8 mouse cellular contexts compared by ENCODE assay signal in the genomic region with DNA sequence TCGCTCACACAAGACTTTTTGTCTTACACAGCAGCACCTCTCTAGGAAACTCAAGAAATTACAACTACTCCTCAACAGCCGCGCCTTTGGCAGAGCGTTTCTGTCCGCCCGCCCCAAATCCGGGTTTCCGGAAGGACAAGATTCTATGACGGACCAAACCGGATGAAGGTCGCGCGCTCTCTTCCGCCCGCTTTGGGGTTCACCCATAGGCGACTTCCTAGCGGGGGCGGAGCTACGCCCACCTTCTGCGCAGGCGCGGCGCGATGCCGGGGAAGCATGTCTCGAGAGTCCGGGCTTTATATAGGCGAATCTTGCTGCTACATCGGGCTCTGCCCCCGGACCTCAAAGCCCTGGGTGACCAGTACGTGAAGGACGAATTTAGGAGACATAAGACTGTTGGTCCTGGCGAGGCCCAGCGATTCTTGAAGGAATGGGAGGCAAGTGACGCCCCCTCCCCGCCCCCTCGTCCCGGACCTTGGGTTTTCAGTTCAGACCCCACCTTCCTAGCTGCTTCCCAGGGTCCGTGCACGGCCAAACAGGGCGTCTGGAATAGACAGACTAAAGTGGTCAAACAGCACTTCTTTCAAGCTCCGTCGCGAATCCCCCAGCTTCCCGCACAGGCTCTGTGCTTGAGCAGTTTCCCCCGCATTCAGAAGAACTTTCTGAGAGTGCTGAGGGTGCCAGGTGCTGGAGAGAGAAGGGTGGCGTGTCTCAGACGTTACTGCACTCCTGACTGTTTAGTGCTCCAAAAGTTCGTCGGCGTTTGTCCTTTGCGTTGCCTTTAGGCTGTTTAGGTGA. TPM values are rescaled to one million over a fixed set of nuclear protein-coding genes. Genes with fewer than 3 reads are reported as not detected.
DNase-seq lines count a peak whose midpoint lies in the region; ATAC-seq and TF ChIP-seq lines count a peak whose summit lies in the region.

A gene (plus strand): TSS at position 241 of the 798 bp plus-strand sequence.

- no peaks in the 10 kb centered on the region for H3K4me1 ChIP-seq in CH12.LX (ENCODE audit: control insufficient read depth in 1 of 2, insufficient read depth in 2 of 2)
- H3K4me1 ChIP-seq in forebrain, embryonic 11.5 days (replicated peaks; ENCODE audit: control insufficient read depth, insufficient read depth, low read length): no peaks in the 10 kb centered on the region
- 0 out of 2 replicates have a peak, but pooled peaks cover 3% of the 10 kb centered on the region for H3K4me1 ChIP-seq in heart, embryonic 16.5 days (ENCODE audit: control insufficient read depth, insufficient read depth, low read length)
- peaks cover 15% of the 10 kb centered on the region for H3K4me1 ChIP-seq in liver, embryonic 15.5 days (replicated peaks)
- H3K4me1 ChIP-seq in neural tube, embryonic 12.5 days: 0 out of 2 replicates have a peak, but pooled peaks cover 4% of the 10 kb centered on the region

- TF ChIP-seq POLR2A in CH12.LX (IDR thresholded peaks at IDR 0.05; ENCODE audit: low read depth, low read length): peak; percentile 87

- dilution Hi-C loops in CH12.LX (cut with MboI; ENCODE audit: extremely low pct_ligation_motif_present, extremely low pct_unique_long_range_greater_than_20kb, low sequenced_read_pairs): no loop called here

- under 1% methylated on average over 52 of the region's 52 CpGs for WGBS in forebrain, embryonic 11.5 days
- WGBS in heart, embryonic 16.5 days: under 1% methylated on average over 52 of the region's 52 CpGs
- WGBS in liver, embryonic 15.5 days (ENCODE audit: insufficient replicate concordance): under 1% methylated on average over 52 of the region's 52 CpGs
- under 1% methylated on average over 52 of the region's 52 CpGs for WGBS in neural tube, embryonic 12.5 days

- H3K27me3 ChIP-seq in CH12.LX (replicated peaks): no peaks in the 10 kb centered on the region
- H3K27me3 ChIP-seq in forebrain, embryonic 11.5 days (ENCODE audit: control insufficient read depth, insufficient read depth, low read length): no peaks in the 10 kb centered on the region
- H3K27me3 ChIP-seq in heart, embryonic 16.5 days (ENCODE audit: control insufficient read depth, insufficient read depth, low read length): no peaks in the 10 kb centered on the region; the same call in 1 of the 2 replicates
- no peaks in the 10 kb centered on the region for H3K27me3 ChIP-seq in liver, embryonic 15.5 days
- no peaks in the 10 kb centered on the region for H3K27me3 ChIP-seq in neural tube, embryonic 12.5 days (replicated peaks)

- peak within 1 kb of the TSS; percentile 57 for H3K9ac ChIP-seq in CH12.LX (ENCODE audit: insufficient read depth, low read depth)
- H3K9ac ChIP-seq in forebrain, embryonic 11.5 days (ENCODE audit: low read length): peak within 1 kb of the TSS; percentile 74
- H3K9ac ChIP-seq in heart, embryonic 16.5 days (ENCODE audit: low read length): peak within 1 kb of the TSS; percentile 89
- peak within 1 kb of the TSS; percentile 69 for H3K9ac ChIP-seq in liver, embryonic 15.5 days
- H3K9ac ChIP-seq in neural tube, embryonic 12.5 days: peak within 1 kb of the TSS; percentile 70

- peak; percentile 43 for TF ChIP-seq RAD21 in CH12.LX (IDR thresholded peaks at IDR 0.05; ENCODE audit: low read depth, low read length)

- in situ Hi-C loops in CH12.LX (cut with MboI; ENCODE audit: low pct_ligation_motif_present, low pct_unique_long_range_greater_than_20kb, low sequenced_read_pairs): no loop called here

- no peaks in the 10 kb centered on the region for H3K9me3 ChIP-seq in CH12.LX (replicated peaks; ENCODE audit: low read length)
- H3K9me3 ChIP-seq in forebrain, embryonic 11.5 days (ENCODE audit: control insufficient read depth, low read length): no peaks in the 10 kb centered on the region
- H3K9me3 ChIP-seq in heart, embryonic 16.5 days (replicated peaks; ENCODE audit: control insufficient read depth, low read length): no peaks in the 10 kb centered on the region
- no peaks in the 10 kb centered on the region for H3K9me3 ChIP-seq in liver, embryonic 15.5 days (replicated peaks)
- no peaks in the 10 kb centered on the region for H3K9me3 ChIP-seq in neural tube, embryonic 12.5 days

- no peak within 1 kb of the TSS for H3K27ac ChIP-seq in CH12.LX (ENCODE audit: insufficient read depth, low read depth)
- H3K27ac ChIP-seq in forebrain, embryonic 11.5 days (ENCODE audit: low read depth, low read length): peak within 1 kb of the TSS; percentile 37; the same call in 1 of the 2 replicates
- H3K27ac ChIP-seq in heart, embryonic 16.5 days (ENCODE audit: low read length): peak within 1 kb of the TSS; percentile 77
- H3K27ac ChIP-seq in liver, embryonic 15.5 days (replicated peaks): peak within 1 kb of the TSS; percentile 45; the same call in 1 of the 2 replicates
- no peak within 1 kb of the TSS for H3K27ac ChIP-seq in neural tube, embryonic 12.5 days

- H3K4me3 ChIP-seq in CH12.LX (replicated peaks in 1 of 3; ENCODE audit: low read depth in 2 of 3, low read length in 2 of 3, poor library complexity in 1 of 3): peak within 1 kb of the TSS; percentile 48 to 72 (median 69)
- peak within 1 kb of the TSS; percentile 66 for H3K4me3 ChIP-seq in forebrain, embryonic 11.5 days (ENCODE audit: low read depth, low read length)
- peak within 1 kb of the TSS; percentile 90 for H3K4me3 ChIP-seq in heart, embryonic 16.5 days (ENCODE audit: low read length)
- H3K4me3 ChIP-seq in liver, embryonic 15.5 days (replicated peaks): peak within 1 kb of the TSS; percentile 75
- peak within 1 kb of the TSS; percentile 63 for H3K4me3 ChIP-seq in neural tube, embryonic 12.5 days

- H3K4me2 ChIP-seq in CH12.LX (ENCODE audit: insufficient read depth, low read depth, poor library complexity, severe bottlenecking): peak within 1 kb of the TSS; percentile 89
- H3K4me2 ChIP-seq in forebrain, embryonic 11.5 days (ENCODE audit: low read depth, low read length, severe bottlenecking): peak within 1 kb of the TSS; percentile 70
- H3K4me2 ChIP-seq in heart, embryonic 16.5 days (ENCODE audit: low read depth, low read length): peak within 1 kb of the TSS; percentile 89
- peak within 1 kb of the TSS; percentile 88 for H3K4me2 ChIP-seq in liver, embryonic 15.5 days
- peak within 1 kb of the TSS; percentile 77 for H3K4me2 ChIP-seq in neural tube, embryonic 12.5 days (replicated peaks)

- no peak for TF ChIP-seq EP300 in CH12.LX (IDR thresholded peaks at IDR 0.05; ENCODE audit: low read length)

- TF ChIP-seq CTCF in CH12.LX (conservative IDR thresholded peaks at IDR 0.05 in 1 of 2, IDR thresholded peaks at IDR 0.05 in 1 of 2; ENCODE audit: low read depth in 2 of 2, low read length in 2 of 2): peak in 1 of 2 experiments; percentile 54; a peak in 2 of 4 replicates

- ATAC-seq in forebrain, embryonic 11.5 days (replicated peaks; ENCODE audit: low FRiP score): peak; percentile 99
- ATAC-seq in heart, embryonic 16.5 days (replicated peaks; ENCODE audit: extremely low read depth, insufficient read depth, low FRiP score): peak; percentile 99
- peak; percentile 96 for ATAC-seq in liver, embryonic 15.5 days (ENCODE audit: insufficient read depth)
- ATAC-seq in neural tube, embryonic 12.5 days (ENCODE audit: low FRiP score, low read depth): peak; percentile 99

- peak; percentile 96 for DNase-seq in CH12.LX (ENCODE audit: extremely low read depth)
- DNase-seq in c-Kit-positive CD71-positive TER-119-negative erythroid progenitor cells, embryonic 14.5 days (ENCODE audit: low read depth): peak; percentile 88
- DNase-seq in forebrain, embryonic 11.5 days (ENCODE audit: low spot score): peak; percentile 97
- peak; percentile 96 for DNase-seq in kidney, postnatal 36 days
- DNase-seq in telencephalon, adult 2 months (ENCODE audit: low read depth, low spot score): peak; percentile 95

- H3K79me2 ChIP-seq in CH12.LX (replicated peaks; ENCODE audit: control insufficient read depth, extremely low read depth, insufficient read depth, poor library complexity, severe bottlenecking): no peaks in the 10 kb centered on the region

- H3K36me3 ChIP-seq in CH12.LX (replicated peaks in 1 of 2; ENCODE audit: control insufficient read depth in 1 of 2, insufficient read depth in 1 of 2, low read length in 1 of 2): peaks cover 0 to 11% of the 10 kb centered on the region in 2 experiments
- no peaks in the 10 kb centered on the region for H3K36me3 ChIP-seq in forebrain, embryonic 11.5 days (ENCODE audit: control insufficient read depth, insufficient read depth, low read length)
- H3K36me3 ChIP-seq in heart, embryonic 16.5 days (ENCODE audit: control insufficient read depth, insufficient read depth): no peaks in the 10 kb centered on the region
- H3K36me3 ChIP-seq in liver, embryonic 15.5 days (replicated peaks): no peaks in the 10 kb centered on the region
- H3K36me3 ChIP-seq in neural tube, embryonic 12.5 days: no peaks in the 10 kb centered on the region

TF ChIP-seq in CH12.LX, 34 proteins besides CTCF, POLR2A, EP300 and RAD21 (continues in another document):
- peak; percentile 73 for TF ChIP-seq TCF12 (IDR thresholded peaks at IDR 0.05; ENCODE audit: low read depth, low read length)
- no peak for TF ChIP-seq CHD2 (IDR thresholded peaks at IDR 0.05; ENCODE audit: low read length)
- peak; percentile 91 for TF ChIP-seq NRF1 (IDR thresholded peaks at IDR 0.05; ENCODE audit: low read depth, low read length)
- TF ChIP-seq POLR2AphosphoS2 (IDR thresholded peaks at IDR 0.05; ENCODE audit: low read depth, low read length): peak; percentile 63; the same call in 1 of the 2 replicates
- no peak for TF ChIP-seq JUN (IDR thresholded peaks at IDR 0.05; ENCODE audit: insufficient read depth, low read depth, low read length)
- peak; percentile 72 for TF ChIP-seq MXI1 (IDR thresholded peaks at IDR 0.05; ENCODE audit: low read depth, low read length)
- TF ChIP-seq IRF4 (IDR thresholded peaks at IDR 0.05; ENCODE audit: low read depth, low read length): peak; percentile 66
- TF ChIP-seq BHLHE40 (IDR thresholded peaks at IDR 0.05; ENCODE audit: low read depth, low read length): no peak
- TF ChIP-seq HCFC1 (IDR thresholded peaks at IDR 0.05; ENCODE audit: low read depth, low read length): peak; percentile 100
- TF ChIP-seq USF1 (IDR thresholded peaks at IDR 0.05; ENCODE audit: low read depth, low read length): no peak
- TF ChIP-seq MYC (IDR thresholded peaks at IDR 0.05; ENCODE audit: low read depth, low read length): no peak; the same call in 1 of the 2 replicates
- peak; percentile 26; the same call in 1 of the 2 replicates for TF ChIP-seq GABPA (IDR thresholded peaks at IDR 0.05; ENCODE audit: insufficient replicate concordance, low read depth, low read length)
- peak; percentile 54; the same call in 1 of the 2 replicates for TF ChIP-seq TBP (conservative IDR thresholded peaks at IDR 0.05; ENCODE audit: low read depth, low read length)

RNA-seq across cellular contexts. Expression of the gene that starts here (rescaled TPM):
- 5.9 and 6.0 TPM in 2 replicates for total RNA-seq in CH12.LX (2012; rRNA removed)
- 11.6 and 12.8 TPM in 2 replicates for total RNA-seq in CH12.LX (2014; rRNA removed)
- polyA plus RNA-seq in CH12.LX (2012; ENCODE audit: insufficient read length, low read depth): 8.8 and 10.0 TPM in 2 replicates
- polyA plus RNA-seq in forebrain, embryonic 11.5 days (2014; fragmentation: Nextera tagmentation; extraction: Ambion mirVana): 6.5 and 8.1 TPM in 2 replicates
- 3.9 and 4.6 TPM in 2 replicates for polyA plus RNA-seq in heart, embryonic 16.5 days (2015; fragmentation: Nextera tagmentation; extraction: Ambion mirVana)
- 1.6 and 1.8 TPM in 2 replicates for polyA plus RNA-seq in liver, embryonic 15.5 days (2015; fragmentation: Nextera tagmentation; extraction: Ambion mirVana)
- polyA plus RNA-seq in neural tube, embryonic 12.5 days (2016; fragmentation: Nextera tagmentation; extraction: Ambion mirVana): 6.6 TPM in 2 replicates

Comparison
In these comparisons a context has a peak if more than half of its experiments do, and no peak if none do; other contexts are left out.
1. H3K27ac ChIP-seq: peak in forebrain, embryonic 11.5 days (single experiment), heart, embryonic 16.5 days (single experiment) and liver, embryonic 15.5 days (single experiment); none in CH12.LX (single experiment) and neural tube, embryonic 12.5 days (single experiment).
2. Peak in every context shown above with its lines, with median percentiles within 50 percentile points of each other: DNase-seq, H3K4me2 ChIP-seq, H3K4me3 ChIP-seq, H3K9ac ChIP-seq and ATAC-seq.